Mouse (Mus musculus): ENCODE data around the gene Ncoa3. TPM values are rescaled to one million over a fixed set of nuclear protein-coding genes. Genes with fewer than 3 reads are reported as not detected.
A peak's percentile ranks its signal among the peaks of the same experiment; 100 is the strongest.

The Ncoa3 gene
- polyA plus RNA-seq, 1 experiment from 2014 or later = 3.9 TPM

DNA sequence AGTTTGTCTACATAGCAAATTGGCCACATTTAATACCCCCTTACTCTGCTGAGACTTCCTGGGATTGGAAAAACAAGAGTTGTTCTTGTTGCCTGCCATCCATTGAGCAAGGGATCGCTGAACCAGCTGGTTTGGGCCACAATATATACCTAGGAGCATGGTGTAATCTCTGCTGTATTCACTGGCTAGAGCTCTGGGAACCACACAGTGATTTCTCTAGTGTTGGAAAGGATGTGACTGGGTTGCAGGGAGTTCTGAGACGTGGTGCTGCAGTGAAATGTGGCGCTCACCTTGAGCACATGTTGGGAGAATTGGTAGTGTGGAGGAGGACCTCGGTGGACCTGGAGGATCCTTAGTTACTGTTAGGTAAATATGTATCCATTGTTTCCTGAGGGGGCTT lies 6.5 kb downstream of the Ncoa3 start:
- WGBS (ENCODE audit: insufficient replicate concordance) = 47% methylated on average over 4 of the region's 4 CpGs
- TF ChIP-seq CTCF (IDR thresholded peaks at IDR 0.05; ENCODE audit: low read depth) (0 out of 2 replicates have a peak, but pooled peaks have one; percentile 2), EP300 (IDR thresholded peaks at IDR 0.05; ENCODE audit: low read depth) (no peak)

DNA sequence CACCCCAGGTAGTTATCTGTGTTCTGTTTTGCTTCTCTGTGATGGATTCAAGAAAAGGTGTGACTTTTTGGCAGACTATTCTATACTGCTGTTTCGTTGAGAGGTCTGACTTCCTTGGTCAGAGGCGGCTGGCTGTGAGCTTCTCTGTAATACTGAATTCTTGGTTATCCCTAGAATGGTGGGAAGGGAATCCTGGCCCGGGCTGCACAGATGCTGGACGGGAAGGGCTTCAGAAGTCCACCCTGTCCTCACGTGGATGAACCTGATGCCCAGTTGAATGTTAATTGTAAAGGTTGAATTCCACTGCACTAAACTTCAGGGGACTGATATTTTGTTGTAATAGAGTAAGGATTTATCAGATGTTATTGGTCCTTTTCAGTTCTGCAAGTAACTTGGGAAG lies 7.4 kb downstream of the Ncoa3 start:
- H3K27ac ChIP-seq (ENCODE audit: low read depth) = no peak overlapping the region

More for the DNA sequence above, 6.5 kb downstream of the Ncoa3 start:
- H3K4me3 ChIP-seq (ENCODE audit: low read depth, low read length) = no peak overlapping the region
- DNase-seq (no peak), ATAC-seq (no peak)
- H3K9ac ChIP-seq (replicated peaks) = no peak overlapping the region
- no peaks in the 10 kb centered on the region for H3K27me3 ChIP-seq (ENCODE audit: insufficient read depth, low read length)
- no peak overlapping the region for H3K27ac ChIP-seq (ENCODE audit: low read depth)
- H3K4me1 ChIP-seq (ENCODE audit: insufficient read depth) = peaks cover 19% of the 10 kb centered on the region
- H3K9me3 ChIP-seq (ENCODE audit: low read length) = no peaks in the 10 kb centered on the region
- no peaks in the 10 kb centered on the region for H3K36me3 ChIP-seq (replicated peaks; ENCODE audit: insufficient read depth, low read length)
- no peak overlapping the region for H3K4me2 ChIP-seq (ENCODE audit: low read depth, low read length)

DNA sequence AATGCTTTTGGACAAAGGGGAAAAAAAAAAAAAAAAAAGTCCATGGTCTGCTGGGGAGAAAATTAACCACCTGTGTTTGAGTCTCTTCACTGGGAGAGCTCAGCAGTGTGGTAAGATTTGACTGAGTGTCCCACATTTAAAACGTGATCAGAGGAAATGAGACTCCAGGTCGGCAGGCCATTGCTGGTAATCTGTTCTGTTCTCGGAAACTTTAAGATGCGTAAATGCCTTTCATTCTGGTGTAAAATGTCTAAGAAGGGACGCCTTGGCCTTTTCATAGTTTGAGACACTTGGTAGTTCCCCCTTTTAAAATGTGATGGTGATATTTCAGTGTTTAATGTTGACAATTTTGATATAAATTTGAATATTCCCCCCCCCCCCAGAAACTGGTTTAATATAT lies 7.8 kb downstream of the Ncoa3 start:
- H3K9ac ChIP-seq (replicated peaks) = no peak overlapping the region
- TF ChIP-seq CTCF (IDR thresholded peaks at IDR 0.05; ENCODE audit: low read depth) = no peak
- TF ChIP-seq EP300 (IDR thresholded peaks at IDR 0.05; ENCODE audit: low read depth) = no peak
- ATAC-seq = no peak
- H3K27me3 ChIP-seq (ENCODE audit: insufficient read depth, low read length) = no peaks in the 10 kb centered on the region
- DNase-seq = no peak
- H3K4me2 ChIP-seq (ENCODE audit: low read depth, low read length) = no peak overlapping the region
- peaks cover 19% of the 10 kb centered on the region for H3K4me1 ChIP-seq (ENCODE audit: insufficient read depth)
- WGBS (ENCODE audit: insufficient replicate concordance) = 44% methylated on average over 5 of the region's 5 CpGs
- no peak overlapping the region for H3K4me3 ChIP-seq (ENCODE audit: low read depth, low read length)
- H3K27ac ChIP-seq (ENCODE audit: low read depth) = no peak overlapping the region
- H3K9me3 ChIP-seq (ENCODE audit: low read length) = no peaks in the 10 kb centered on the region
- no peaks in the 10 kb centered on the region for H3K36me3 ChIP-seq (replicated peaks; ENCODE audit: insufficient read depth, low read length)

More for the DNA sequence above, 7.4 kb downstream of the Ncoa3 start:
- Histone ChIP-seq H3K4me2 (ENCODE audit: low read depth, low read length) (no peak overlapping the region), H3K36me3 (replicated peaks; ENCODE audit: insufficient read depth, low read length) (no peaks in the 10 kb centered on the region), H3K4me1 (ENCODE audit: insufficient read depth) (peaks cover 19% of the 10 kb centered on the region), H3K4me3 (ENCODE audit: low read depth, low read length) (no peak overlapping the region), H3K9ac (replicated peaks) (no peak overlapping the region), H3K27me3 (ENCODE audit: insufficient read depth, low read length) (no peaks in the 10 kb centered on the region), H3K9me3 (ENCODE audit: low read length) (no peaks in the 10 kb centered on the region)
- ATAC-seq (no peak), DNase-seq (no peak)
- 38% methylated on average over 5 of the region's 5 CpGs for WGBS (ENCODE audit: insufficient replicate concordance)
- TF ChIP-seq CTCF (IDR thresholded peaks at IDR 0.05; ENCODE audit: low read depth) = no peak
- no peak for TF ChIP-seq EP300 (IDR thresholded peaks at IDR 0.05; ENCODE audit: low read depth)

DNA sequence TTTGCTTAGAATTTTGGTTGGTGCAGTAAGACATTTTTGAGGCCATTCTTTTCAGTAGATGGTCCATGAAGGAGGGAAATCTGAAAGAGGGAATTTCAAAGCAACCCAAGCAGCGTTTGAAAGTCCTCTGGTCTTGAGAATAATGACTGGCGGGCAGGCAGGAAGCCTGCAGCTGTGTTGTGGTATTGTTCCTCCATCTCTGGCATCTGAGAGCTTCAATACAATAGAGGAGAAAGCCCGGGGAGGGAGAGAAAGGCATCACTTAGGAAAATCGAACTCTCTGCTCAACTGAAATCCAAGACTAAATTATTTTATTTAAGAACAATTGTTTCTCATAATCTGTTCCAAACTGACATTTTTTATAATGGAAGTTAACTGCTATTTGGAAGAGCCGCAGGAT lies 8.3 kb downstream of the Ncoa3 start:
- Histone ChIP-seq H3K4me3 (ENCODE audit: low read depth, low read length) (no peak overlapping the region), H3K27me3 (ENCODE audit: insufficient read depth, low read length) (no peaks in the 10 kb centered on the region), H3K4me2 (ENCODE audit: low read depth, low read length) (no peak overlapping the region), H3K4me1 (ENCODE audit: insufficient read depth) (peaks cover 19% of the 10 kb centered on the region), H3K9me3 (ENCODE audit: low read length) (no peaks in the 10 kb centered on the region), H3K9ac (replicated peaks) (no peak overlapping the region), H3K27ac (ENCODE audit: low read depth) (no peak overlapping the region), H3K36me3 (replicated peaks; ENCODE audit: insufficient read depth, low read length) (no peaks in the 10 kb centered on the region)
- DNase-seq (no peak), ATAC-seq (no peak)
- TF ChIP-seq EP300 (IDR thresholded peaks at IDR 0.05; ENCODE audit: low read depth) (no peak), CTCF (IDR thresholded peaks at IDR 0.05; ENCODE audit: low read depth) (no peak)
- 32% methylated on average over 5 of the region's 5 CpGs for WGBS (ENCODE audit: insufficient replicate concordance)

DNA sequence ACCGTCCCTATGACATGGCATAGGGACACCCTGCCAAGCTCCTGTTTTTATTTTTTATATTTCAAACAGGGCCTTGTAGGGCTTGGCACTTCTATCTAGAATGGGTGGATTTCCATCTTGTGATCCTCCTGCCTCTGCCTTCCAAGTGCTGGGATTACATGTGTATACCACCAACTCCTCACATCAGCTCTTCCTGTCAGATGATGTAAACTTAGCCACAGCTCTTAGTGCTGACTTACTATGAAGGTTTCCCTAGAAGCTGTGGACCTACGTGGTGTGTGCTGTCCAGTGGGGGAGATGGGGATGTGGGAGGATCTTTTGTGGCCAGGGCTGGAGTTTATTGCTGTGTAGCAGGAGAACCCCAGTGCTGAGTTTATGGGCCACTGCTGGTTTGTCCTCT lies 8.9 kb downstream of the Ncoa3 start:
- Histone ChIP-seq H3K36me3 (replicated peaks; ENCODE audit: insufficient read depth, low read length) (no peaks in the 10 kb centered on the region), H3K27ac (ENCODE audit: low read depth) (0 out of 2 replicates have a peak overlapping the region, but pooled peaks have one; percentile 29), H3K27me3 (ENCODE audit: insufficient read depth, low read length) (no peaks in the 10 kb centered on the region), H3K4me2 (ENCODE audit: low read depth, low read length) (no peak overlapping the region), H3K9ac (replicated peaks) (no peak overlapping the region; the same call in 1 of the 2 replicates), H3K4me1 (ENCODE audit: insufficient read depth) (peaks cover 19% of the 10 kb centered on the region), H3K4me3 (ENCODE audit: low read depth, low read length) (no peak overlapping the region), H3K9me3 (ENCODE audit: low read length) (no peaks in the 10 kb centered on the region)
- no peak for ATAC-seq
- no peak for DNase-seq
- 31% methylated on average over 2 of the region's 2 CpGs for WGBS (ENCODE audit: insufficient replicate concordance)
- TF ChIP-seq EP300 (IDR thresholded peaks at IDR 0.05; ENCODE audit: low read depth) (no peak), CTCF (IDR thresholded peaks at IDR 0.05; ENCODE audit: low read depth) (no peak)

DNA sequence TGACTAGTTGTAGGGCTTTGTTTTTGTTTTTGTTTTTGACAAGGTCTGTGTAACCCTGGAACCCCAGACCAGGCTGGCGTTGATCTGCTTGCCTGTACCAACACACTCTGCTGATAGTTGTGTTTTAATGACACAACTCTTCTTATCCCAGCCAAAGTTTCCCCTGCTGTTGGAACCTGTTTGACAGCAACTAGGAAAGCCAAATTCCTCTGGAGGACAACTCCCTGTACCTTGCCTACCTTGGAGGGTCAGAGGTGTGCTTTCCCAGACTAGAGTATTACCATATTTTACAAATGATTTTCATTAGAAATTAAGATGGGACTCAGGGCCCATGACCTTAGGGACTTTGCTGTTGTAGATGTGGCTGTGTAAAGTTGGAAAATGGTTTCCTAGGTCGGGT lies 9.3 kb downstream of the Ncoa3 start:
- Histone ChIP-seq H3K9ac (replicated peaks) (no peak overlapping the region; the same call in 1 of the 2 replicates), H3K27me3 (ENCODE audit: insufficient read depth, low read length) (no peaks in the 10 kb centered on the region), H3K4me1 (ENCODE audit: insufficient read depth) (peaks cover 19% of the 10 kb centered on the region), H3K36me3 (replicated peaks; ENCODE audit: insufficient read depth, low read length) (no peaks in the 10 kb centered on the region), H3K27ac (ENCODE audit: low read depth) (0 out of 2 replicates have a peak overlapping the region, but pooled peaks have one; percentile 29), H3K4me2 (ENCODE audit: low read depth, low read length) (no peak overlapping the region), H3K9me3 (ENCODE audit: low read length) (no peaks in the 10 kb centered on the region), H3K4me3 (ENCODE audit: low read depth, low read length) (no peak overlapping the region)
- 62% methylated on average over 2 of the region's 2 CpGs for WGBS (ENCODE audit: insufficient replicate concordance)
- TF ChIP-seq CTCF (IDR thresholded peaks at IDR 0.05; ENCODE audit: low read depth) (no peak), EP300 (IDR thresholded peaks at IDR 0.05; ENCODE audit: low read depth) (no peak)
- DNase-seq (no peak), ATAC-seq (no peak)

DNA sequence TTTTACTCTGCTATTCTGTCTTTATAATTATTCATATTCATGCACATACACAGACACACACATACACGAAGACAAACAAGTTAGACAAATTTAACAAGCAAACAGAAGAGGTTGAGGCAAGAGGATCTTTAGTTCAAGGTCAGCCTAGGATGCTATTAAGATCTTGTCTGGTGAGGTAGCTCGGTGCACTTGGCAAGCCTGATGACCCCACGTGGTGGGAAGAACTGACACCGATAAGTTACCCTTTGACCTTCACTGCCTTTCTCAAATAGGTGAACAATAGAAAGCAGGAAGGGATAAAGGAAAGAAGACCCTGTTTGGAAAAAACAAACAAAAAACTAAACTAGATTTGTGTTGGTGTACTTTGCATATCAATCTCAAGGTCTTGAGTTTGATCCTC lies 10.0 kb downstream of the Ncoa3 start:
- Histone ChIP-seq H3K4me3 (ENCODE audit: low read depth, low read length) (no peak overlapping the region), H3K4me1 (ENCODE audit: insufficient read depth) (peaks cover 19% of the 10 kb centered on the region), H3K27ac (ENCODE audit: low read depth) (no peak overlapping the region), H3K9ac (replicated peaks) (no peak overlapping the region), H3K36me3 (replicated peaks; ENCODE audit: insufficient read depth, low read length) (no peaks in the 10 kb centered on the region), H3K4me2 (ENCODE audit: low read depth, low read length) (no peak overlapping the region), H3K9me3 (ENCODE audit: low read length) (no peaks in the 10 kb centered on the region), H3K27me3 (ENCODE audit: insufficient read depth, low read length) (no peaks in the 10 kb centered on the region)
- no peak for ATAC-seq
- TF ChIP-seq EP300 (IDR thresholded peaks at IDR 0.05; ENCODE audit: low read depth) = no peak
- TF ChIP-seq CTCF (IDR thresholded peaks at IDR 0.05; ENCODE audit: low read depth) = no peak
- DNase-seq = no peak
- 54% methylated on average over 4 of the region's 4 CpGs for WGBS (ENCODE audit: insufficient replicate concordance)

Measured in liver, postnatal 0 days (tissue).